Mouse (Mus musculus) bone marrow macrophage, adult 2 months (primary cell): ENCODE data around the gene Erich3.

Source experiments
- CTCF ChIP-seq: IDR thresholded peaks from 2 replicates; pipeline ENCODE4 v1.5.1; 2012; ENCODE audit warnings: low read depth, mild to moderate bottlenecking, low read length, moderate library complexity
- POLR2A ChIP-seq: IDR thresholded peaks from 2 replicates; pipeline ENCODE4 v1.6.1; 2012; ENCODE audit warnings: mild to moderate bottlenecking, low read depth, low read length, borderline replicate concordance

DNA sequence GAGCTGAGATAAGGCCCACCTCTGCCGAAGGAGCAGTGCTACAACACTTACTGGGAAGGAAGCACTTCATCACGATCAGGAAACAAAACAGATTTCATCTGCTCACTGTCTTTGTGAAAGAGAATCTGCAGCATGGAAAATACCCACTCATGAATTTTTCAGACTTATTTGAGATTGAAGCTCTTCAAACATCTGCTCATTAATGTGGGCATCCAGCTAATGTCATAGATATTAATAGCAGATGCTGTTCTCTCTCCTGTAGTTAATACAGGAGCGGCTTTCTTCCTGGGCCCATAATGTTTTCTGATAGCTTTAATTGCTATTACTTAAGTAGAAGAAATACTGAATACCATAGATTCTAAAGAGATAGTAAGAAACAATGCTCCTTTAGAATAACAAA, 152.6 kb downstream of the Erich3 start:
- TF ChIP-seq POLR2A = no peak
- TF ChIP-seq CTCF = no peak
